Mouse (Mus musculus): ENCODE measurements at regions not wholly inside any gene's neighbourhood (a gene's known extent, or its start where the extent isn't known, plus 50 kb on each side); places are given as distances from the start of the nearest gene placed in this dataset.

DNA sequence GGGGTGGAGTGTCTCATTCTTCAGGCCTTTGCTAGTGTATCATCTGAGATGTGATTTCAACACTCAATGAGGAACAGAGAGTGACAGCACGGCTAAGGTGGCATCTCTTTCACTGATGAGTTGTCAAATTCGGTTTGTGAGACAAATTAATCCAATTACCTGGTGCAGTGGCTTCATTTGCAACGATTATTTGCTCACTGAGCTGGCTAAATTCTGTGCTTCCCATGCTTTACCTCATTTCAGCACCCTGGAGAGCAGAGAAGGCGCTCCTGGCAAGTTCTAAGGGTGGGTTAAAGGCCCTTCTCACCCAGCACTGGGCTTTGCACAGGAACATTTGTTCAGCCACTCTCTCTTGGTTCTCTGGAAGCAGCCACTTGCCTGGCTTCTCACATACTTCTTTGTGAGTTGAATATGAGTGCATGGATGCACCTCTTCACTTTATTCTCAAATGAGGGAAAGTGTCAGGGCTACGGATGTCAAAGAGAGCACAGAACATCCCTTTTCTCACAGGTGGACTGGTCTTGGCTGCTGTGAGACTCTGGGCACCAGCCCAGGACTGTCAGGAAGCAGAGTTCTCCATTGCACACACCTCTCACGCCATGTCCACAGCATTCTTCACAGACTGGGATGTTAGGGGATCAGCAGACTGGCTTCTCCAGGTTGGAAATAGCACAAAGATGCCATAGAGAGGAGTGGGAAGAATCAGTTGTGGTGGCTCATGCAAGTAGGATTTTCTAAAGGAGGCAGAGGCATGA lies 193.4 kb downstream of the Sec23ip start:
- TF ChIP-seq CTCF (IDR thresholded peaks at IDR 0.05; ENCODE audit: extremely low read depth, insufficient read depth, low read length) (no peak), POLR2A (IDR thresholded peaks at IDR 0.05; ENCODE audit: extremely low read depth, insufficient read depth, low read length) (no peak)

Measured in cortical plate, adult 2 months (tissue).